Mouse (Mus musculus) liver, embryonic 15.5 days (tissue): ENCODE results near the gene Micall1. TPM values are rescaled to one million over a fixed set of nuclear protein-coding genes. Genes with fewer than 3 reads are reported as not detected.

Experiments used
- ATAC-seq: fragments of 200-750 bp; cut with Nextera tagmentation; 2 replicates; pipeline ENCODE4 v1.8.0; 2017; ENCODE audit warnings: moderate number of reproducible peaks, mild to moderate bottlenecking, moderate library complexity; ENCODE audit not compliant: insufficient read depth
- H3K27ac ChIP-seq: fragments of 300-500 bp; sonication (generic); replicated peaks from 2 replicates; pipeline ENCODE4 v1.5.1; 2015; ENCODE audit warnings: mild to moderate bottlenecking, inconsistent platforms
- H3K27me3 ChIP-seq: fragments of 300-500 bp; sonication (generic); 2 replicates; pipeline ENCODE4 v1.6.1; 2015; ENCODE audit warnings: mild to moderate bottlenecking, inconsistent platforms
- H3K36me3 ChIP-seq: fragments of 300-500 bp; sonication (generic); replicated peaks from 2 replicates; pipeline ENCODE4 v1.6.1; 2015; ENCODE audit warnings: moderate library complexity, mild to moderate bottlenecking, inconsistent platforms
- H3K4me1 ChIP-seq: fragments of 300-500 bp; sonication (generic); replicated peaks from 2 replicates; pipeline ENCODE4 v1.6.1; 2015; ENCODE audit warnings: inconsistent platforms
- H3K4me2 ChIP-seq: fragments of 300-500 bp; sonication (generic); 2 replicates; pipeline ENCODE4 v1.6.1; 2015; ENCODE audit warnings: moderate library complexity, mild to moderate bottlenecking, inconsistent platforms
- H3K4me3 ChIP-seq: fragments of 300-500 bp; sonication (generic); replicated peaks from 2 replicates; pipeline ENCODE4 v1.5.1; 2015; ENCODE audit warnings: mild to moderate bottlenecking, inconsistent platforms
- H3K9ac ChIP-seq: fragments of 300-500 bp; sonication (generic); 2 replicates; pipeline ENCODE4 v1.6.1; 2015; ENCODE audit warnings: moderate library complexity, mild to moderate bottlenecking, inconsistent platforms
- H3K9me3 ChIP-seq: fragments of 300-500 bp; sonication (generic); replicated peaks from 2 replicates; pipeline ENCODE4 v1.6.1; 2016; ENCODE audit warnings: inconsistent platforms
- WGBS: fragments of 180-500 bp; shearing (Covaris S2); methylation state at CpG from one replicate; pipeline ENCODE4 v1.1.7; 2015; ENCODE audit warnings: mixed read lengths; ENCODE audit not compliant: insufficient replicate concordance; 5-methylcytosine and 5-hydroxymethylcytosine counted together
- polyA plus RNA-seq: library from polyadenylated mRNA; unstranded; fragments of >200 nt; fragmentation: Nextera tagmentation; extraction: Ambion mirVana; gene quantifications from 2 replicates; pipeline ENCODE4 v1.2.1, GENCODE M21; 2015

Gene Micall1
- polyA plus RNA-seq, 1 experiment from 2014 or later, result 0.86 TPM

DNA sequence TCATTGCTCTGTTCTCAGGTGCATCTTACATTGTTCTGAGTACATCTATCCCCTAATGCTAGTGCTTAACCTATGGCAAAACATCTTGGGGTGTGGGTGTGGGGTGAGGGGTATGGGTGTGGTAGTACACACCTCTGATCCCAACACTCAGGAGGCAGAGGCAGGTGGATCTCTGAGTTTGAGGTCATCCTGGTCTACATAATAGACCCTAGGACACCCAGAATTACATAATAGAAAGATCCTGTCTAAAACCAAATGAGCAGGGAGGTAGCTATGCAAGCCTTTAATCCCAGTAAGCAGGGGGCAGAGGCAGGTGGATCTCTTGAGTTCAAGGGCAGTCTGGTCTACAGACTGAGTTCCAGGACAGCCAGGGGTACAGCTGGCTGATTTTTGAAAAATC lies 34.9 kb upstream of the Micall1 start:
- Histone ChIP-seq H3K9me3 (no peaks in the 10 kb centered on the region), H3K9ac (no peak overlapping the region), H3K36me3 (peaks cover 27% of the 10 kb centered on the region), H3K4me2 (no peak overlapping the region), H3K4me3 (no peak overlapping the region), H3K27me3 (no peaks in the 10 kb centered on the region), H3K4me1 (peaks cover 50% of the 10 kb centered on the region), H3K27ac (no peak overlapping the region)
- ATAC-seq, result no peak

GRCm38 (mm10) chr15:79074446-79074845 lies 34.3 kb upstream of the Micall1 start:
- Histone ChIP-seq H3K9me3 (no peaks in the 10 kb centered on the region), H3K27ac (peak overlapping the region; percentile 81), H3K9ac (peak overlapping the region; percentile 82; the same call in 1 of the 2 replicates), H3K4me2 (peak overlapping the region; percentile 83), H3K36me3 (peaks cover 34% of the 10 kb centered on the region), H3K27me3 (no peaks in the 10 kb centered on the region), H3K4me3 (peak overlapping the region; percentile 81), H3K4me1 (peaks cover 43% of the 10 kb centered on the region)
- no peak for ATAC-seq
- WGBS, result 29% methylated on average over 10 of the region's 10 CpGs

- H3K9ac ChIP-seq, result peak within 1 kb of the TSS; percentile 82
- no peaks in the 10 kb centered on the region for H3K27me3 ChIP-seq
- H3K4me2 ChIP-seq, result peak within 1 kb of the TSS; percentile 83
- H3K4me1 ChIP-seq, result peaks cover 39% of the 10 kb centered on the region
- ATAC-seq, result peak; percentile 87
- peaks cover 40% of the 10 kb centered on the region for H3K36me3 ChIP-seq
- peak within 1 kb of the TSS; percentile 81 for H3K4me3 ChIP-seq
- H3K27ac ChIP-seq, result peak within 1 kb of the TSS; percentile 81
- no peaks in the 10 kb centered on the region for H3K9me3 ChIP-seq
- under 1% methylated on average over 49 of the region's 49 CpGs for WGBS
Observed at GRCm38 (mm10) chr15:79074913-79075532, 33.7 kb upstream of the Micall1 start, which contains the start of gene Eif3l. TSS of gene Eif3l (plus strand) at chr15:79075179.

DNA sequence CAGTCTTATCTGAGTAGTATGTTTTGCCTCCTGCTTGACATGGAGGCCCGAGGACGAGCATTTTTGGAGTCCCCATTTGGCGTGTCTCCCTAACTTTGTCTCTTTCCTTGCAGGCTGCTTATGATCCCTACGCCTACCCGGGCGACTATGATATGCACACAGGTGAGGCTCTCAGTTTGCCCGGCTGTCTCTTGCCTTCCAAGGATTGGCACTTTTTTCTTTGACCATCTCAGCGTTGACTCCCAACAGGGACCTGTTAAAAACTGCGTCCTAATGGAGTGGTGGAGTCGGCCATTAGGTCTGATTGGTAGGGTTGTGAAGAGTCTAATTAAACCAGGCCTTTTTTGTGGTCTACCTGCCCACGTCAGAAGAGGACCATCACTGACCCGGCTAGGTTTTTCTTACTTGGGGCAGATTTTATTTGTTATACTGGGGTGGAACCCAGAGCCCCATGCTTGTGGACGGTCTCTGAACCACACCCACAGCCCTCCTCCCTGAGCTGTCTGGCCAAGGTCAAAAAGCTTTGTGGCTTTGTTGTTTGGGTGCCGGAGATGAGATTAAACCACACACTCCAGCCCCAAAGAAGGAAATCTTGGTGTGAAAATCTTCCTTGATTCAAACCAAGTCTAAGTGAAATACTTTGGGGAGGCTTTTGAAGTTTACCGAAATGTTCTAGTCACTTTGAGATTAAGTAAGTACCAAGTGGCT lies 32.9 kb upstream of the Micall1 start:
- H3K9me3 ChIP-seq, result no peaks in the 10 kb centered on the region
- peak overlapping the region; percentile 81 for H3K4me3 ChIP-seq
- no peak for ATAC-seq
- peak overlapping the region; percentile 81 for H3K27ac ChIP-seq
- peaks cover 39% of the 10 kb centered on the region for H3K4me1 ChIP-seq
- peaks cover 46% of the 10 kb centered on the region for H3K36me3 ChIP-seq
- H3K9ac ChIP-seq, result peak overlapping the region; percentile 82
- WGBS, result 17% methylated on average over 15 of the region's 15 CpGs
- peak overlapping the region; percentile 83 for H3K4me2 ChIP-seq
- H3K27me3 ChIP-seq, result no peaks in the 10 kb centered on the region

- Histone ChIP-seq H3K27me3 (no peaks in the 10 kb centered on the region), H3K4me3 (no peak overlapping the region), H3K4me1 (peaks cover 29% of the 10 kb centered on the region), H3K36me3 (peaks cover 83% of the 10 kb centered on the region), H3K9me3 (no peaks in the 10 kb centered on the region), H3K9ac (no peak overlapping the region), H3K4me2 (no peak overlapping the region), H3K27ac (no peak overlapping the region)
- WGBS, result 77% methylated on average over 7 of the region's 7 CpGs
- ATAC-seq, result no peak
Observed at GRCm38 (mm10) chr15:79079567-79079966, 29.1 kb upstream of the Micall1 start.

DNA sequence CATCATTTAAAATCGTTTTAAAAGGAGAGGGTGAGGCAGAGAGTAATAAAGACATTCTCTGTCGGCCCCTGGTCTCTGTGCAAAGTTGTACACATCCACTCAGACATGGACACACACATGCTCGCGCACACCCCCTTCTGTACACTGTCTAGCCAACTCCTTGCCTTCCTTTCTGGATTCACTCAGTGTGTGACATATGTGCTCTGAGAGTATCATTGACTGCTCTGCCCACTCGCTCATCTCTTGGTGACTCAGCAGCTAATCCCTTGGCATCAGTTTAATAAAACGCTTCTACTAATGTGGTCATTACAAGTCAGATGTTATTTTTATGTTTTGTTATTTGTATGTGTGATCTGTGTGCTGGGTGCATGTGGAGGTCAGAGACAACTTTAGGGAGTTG lies 16.4 kb upstream of the Micall1 start:
- WGBS, result 80% methylated on average over 6 of the region's 6 CpGs
- Histone ChIP-seq H3K4me3 (no peak overlapping the region), H3K27me3 (no peaks in the 10 kb centered on the region), H3K4me2 (no peak overlapping the region), H3K9me3 (no peaks in the 10 kb centered on the region), H3K9ac (no peak overlapping the region), H3K36me3 (peaks cover 88% of the 10 kb centered on the region), H3K27ac (no peak overlapping the region), H3K4me1 (peaks cover 9% of the 10 kb centered on the region; the same call in 1 of the 2 replicates)
- ATAC-seq, result no peak

DNA sequence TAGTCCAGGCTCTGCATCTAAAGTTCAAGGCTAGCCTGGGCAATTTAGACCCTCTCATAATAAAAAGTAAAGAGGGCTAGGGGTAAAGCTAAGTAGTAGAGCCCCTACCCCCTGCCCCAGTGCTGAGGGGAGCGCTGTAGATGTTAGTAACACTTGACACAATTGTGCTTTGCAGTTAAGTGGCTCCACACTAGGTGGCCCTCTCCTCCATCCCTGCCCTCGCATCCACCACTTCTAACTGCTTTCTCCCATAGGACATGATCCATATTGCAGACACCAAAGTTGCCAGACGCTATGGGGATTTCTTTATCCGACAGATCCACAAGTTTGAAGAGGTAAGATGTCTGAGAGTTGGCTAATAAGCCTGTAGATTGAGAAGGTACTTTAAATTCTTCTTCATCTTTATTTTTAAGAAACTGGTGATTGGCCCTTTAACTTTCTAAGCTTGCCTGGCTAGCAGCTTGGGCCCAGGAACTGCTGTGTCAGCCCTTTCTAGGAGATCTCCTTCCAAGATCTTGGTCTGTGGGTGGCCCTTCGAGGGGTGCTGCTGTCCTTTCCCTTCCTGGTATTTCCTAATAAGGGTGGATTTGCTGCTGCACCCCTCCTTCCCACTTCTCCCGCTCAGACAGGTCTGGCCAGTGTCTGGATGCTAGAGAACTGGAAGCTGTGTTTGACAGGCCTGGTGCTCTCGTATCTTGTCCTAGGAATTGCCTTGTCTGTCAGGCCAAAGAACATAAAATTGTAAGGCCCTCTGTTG lies 15.4 kb upstream of the Micall1 start:
- no peak for ATAC-seq
- no peak overlapping the region for H3K27ac ChIP-seq

DNA sequence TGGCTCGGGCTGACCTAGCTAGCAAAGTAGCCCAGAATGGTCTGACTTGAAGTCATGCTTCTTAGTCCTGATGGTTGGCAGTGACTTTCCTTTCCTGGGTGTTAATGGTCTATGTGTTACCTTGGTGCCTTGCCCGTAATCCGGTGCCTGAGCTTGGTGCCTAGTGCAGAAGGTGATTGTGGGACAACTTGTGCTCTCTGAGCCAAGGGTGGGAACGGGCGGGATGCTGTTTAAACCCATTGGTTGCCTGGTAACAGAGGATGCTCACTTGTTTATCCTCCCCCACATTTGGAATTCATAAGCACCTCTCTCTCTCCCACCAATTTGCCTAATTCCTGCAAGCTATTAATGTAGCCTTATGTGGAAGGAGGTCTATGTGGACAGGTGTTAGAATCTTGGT lies 13.2 kb upstream of the Micall1 start:
- no peak overlapping the region for H3K4me3 ChIP-seq
- H3K36me3 ChIP-seq, result peaks cover 58% of the 10 kb centered on the region
- no peaks in the 10 kb centered on the region for H3K9me3 ChIP-seq
- 68% methylated on average over 5 of the region's 5 CpGs for WGBS
- peaks cover 25% of the 10 kb centered on the region for H3K4me1 ChIP-seq
- H3K27me3 ChIP-seq, result 0 out of 2 replicates have a peak, but pooled peaks cover 8% of the 10 kb centered on the region
- no peak overlapping the region for H3K4me2 ChIP-seq
- no peak overlapping the region for H3K9ac ChIP-seq
- H3K27ac ChIP-seq, result no peak overlapping the region
- ATAC-seq, result no peak

More for the DNA sequence above, 15.4 kb upstream of the Micall1 start:
- H3K27me3 ChIP-seq, result no peaks in the 10 kb centered on the region
- H3K4me1 ChIP-seq, result peaks cover 18% of the 10 kb centered on the region
- no peaks in the 10 kb centered on the region for H3K9me3 ChIP-seq
- H3K9ac ChIP-seq, result no peak overlapping the region
- H3K36me3 ChIP-seq, result peaks cover 80% of the 10 kb centered on the region
- 70% methylated on average over 7 of the region's 7 CpGs for WGBS
- H3K4me3 ChIP-seq, result no peak overlapping the region
- H3K4me2 ChIP-seq, result no peak overlapping the region

DNA sequence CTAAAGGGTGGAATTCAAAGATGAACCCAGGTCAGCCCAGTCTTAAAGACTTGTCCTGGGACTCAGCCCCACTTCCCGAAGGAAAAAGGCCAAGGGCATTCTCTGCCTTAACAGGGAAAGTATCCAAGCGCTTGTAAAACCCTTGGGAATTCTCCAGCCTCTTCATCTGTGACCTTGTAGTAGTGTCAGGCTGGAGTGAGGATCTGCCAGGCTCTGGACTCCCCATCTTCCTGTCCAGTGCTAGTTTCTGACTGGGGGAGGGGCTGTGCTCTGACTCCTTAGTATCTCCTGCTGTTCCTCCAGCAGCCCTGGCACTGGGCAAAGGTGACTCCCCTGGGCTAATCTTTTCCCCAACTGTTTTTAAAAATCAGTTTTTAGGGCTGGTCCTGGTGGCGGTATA lies 12.1 kb upstream of the Micall1 start:
- Histone ChIP-seq H3K27ac (no peak overlapping the region), H3K9ac (no peak overlapping the region), H3K27me3 (0 out of 2 replicates have a peak, but pooled peaks cover 8% of the 10 kb centered on the region), H3K4me1 (peaks cover 25% of the 10 kb centered on the region), H3K9me3 (no peaks in the 10 kb centered on the region), H3K36me3 (peaks cover 47% of the 10 kb centered on the region), H3K4me3 (no peak overlapping the region), H3K4me2 (no peak overlapping the region)
- ATAC-seq, result no peak
- 76% methylated on average over 3 of the region's 3 CpGs for WGBS

DNA sequence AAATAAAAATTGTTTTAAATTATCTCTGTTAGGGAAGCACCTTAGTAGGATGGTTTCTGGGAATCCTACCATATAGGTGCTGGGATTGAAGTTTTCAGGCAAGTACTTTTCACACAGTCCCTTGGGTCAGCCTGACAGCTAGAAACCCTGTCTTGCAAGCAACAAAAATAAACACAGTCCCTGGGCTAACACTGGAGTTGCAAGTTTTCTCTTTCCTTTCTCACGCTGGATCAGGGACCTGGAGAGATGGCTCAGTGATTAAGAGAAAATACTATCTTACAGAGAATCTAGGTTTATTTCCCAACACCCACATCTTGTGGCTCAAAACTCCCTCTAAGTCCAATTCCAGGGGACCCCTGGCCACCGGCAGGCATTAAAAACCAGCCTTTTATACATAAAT lies 11.6 kb upstream of the Micall1 start:
- H3K27me3 ChIP-seq, result 0 out of 2 replicates have a peak, but pooled peaks cover 8% of the 10 kb centered on the region
- no peak overlapping the region for H3K4me3 ChIP-seq
- WGBS, result 33% methylated on average over 2 of the region's 2 CpGs
- ATAC-seq, result no peak
- no peak overlapping the region for H3K4me2 ChIP-seq
- peaks cover 41% of the 10 kb centered on the region for H3K36me3 ChIP-seq
- no peak overlapping the region for H3K9ac ChIP-seq
- peaks cover 25% of the 10 kb centered on the region for H3K4me1 ChIP-seq
- H3K27ac ChIP-seq, result no peak overlapping the region
- H3K9me3 ChIP-seq, result no peaks in the 10 kb centered on the region

DNA sequence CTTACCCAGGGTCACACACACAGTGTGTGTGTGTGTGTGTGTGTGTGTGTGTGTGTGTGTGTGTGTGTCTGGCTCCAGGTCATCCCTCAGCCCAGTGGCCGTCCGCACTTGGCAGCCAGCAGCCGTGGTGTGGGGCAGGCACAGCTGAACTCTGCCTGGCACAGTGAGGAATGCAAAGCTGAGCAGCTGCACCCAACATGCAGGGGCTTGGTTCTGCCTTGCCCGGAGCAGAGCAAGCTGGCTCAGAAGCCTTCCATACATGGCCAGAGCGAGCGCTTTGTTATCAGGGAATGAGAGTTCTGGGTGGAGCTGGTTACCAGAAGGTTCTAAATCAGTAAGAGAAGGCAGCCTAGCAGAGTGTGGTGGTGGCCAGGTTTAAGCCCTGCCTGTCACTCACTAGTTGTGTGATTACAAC lies 11.1 kb upstream of the Micall1 start:
- H3K27me3 ChIP-seq, result 0 out of 2 replicates have a peak, but pooled peaks cover 8% of the 10 kb centered on the region
- 23% methylated on average over 6 of the region's 6 CpGs for WGBS
- no peak overlapping the region for H3K4me3 ChIP-seq
- ATAC-seq, result peak; percentile 52; the same call in 1 of the 2 replicates
- peaks cover 25% of the 10 kb centered on the region for H3K4me1 ChIP-seq
- no peak overlapping the region for H3K4me2 ChIP-seq
- H3K36me3 ChIP-seq, result peaks cover 36% of the 10 kb centered on the region
- H3K9me3 ChIP-seq, result no peaks in the 10 kb centered on the region
- H3K27ac ChIP-seq, result no peak overlapping the region
- no peak overlapping the region for H3K9ac ChIP-seq
